ENCODE assay signal across 10 mouse cellular contexts in the genomic region with DNA sequence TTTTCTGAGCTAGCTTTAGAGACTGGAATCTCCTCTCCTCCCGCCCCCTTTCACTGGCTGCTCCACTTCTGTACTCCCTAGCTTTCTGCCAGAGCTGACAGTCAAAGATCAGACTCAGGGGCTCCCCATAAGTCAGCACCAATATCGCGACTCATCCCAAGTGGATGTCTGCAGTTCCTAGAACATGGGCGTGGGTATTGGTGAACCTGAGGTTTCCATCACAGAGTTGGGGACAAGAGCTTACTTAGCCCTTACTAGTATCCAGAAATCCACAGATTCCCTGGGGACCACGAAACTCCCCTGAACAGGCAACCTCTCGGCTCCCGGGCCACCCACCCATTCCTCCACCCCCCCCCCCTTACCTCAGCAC. TPM values are rescaled to one million over a fixed set of nuclear protein-coding genes. Genes with fewer than 3 reads are reported as not detected.
A peak's percentile ranks its signal among the peaks of the same experiment; 100 is the strongest.
DNase-seq lines count a peak whose midpoint lies in the region; ATAC-seq and TF ChIP-seq lines count a peak whose summit lies in the region.
"Had no signal": no experiment of that assay in that cellular context is flagged by ENCODE, and none has a peak within 500 bp of the region (broad histone marks: within the 10 kb centered on the region; RNA-seq: fewer than 3 reads in every experiment).

No protein-coding gene starts in this region.

- no peak overlapping the region for H3K9ac ChIP-seq in heart, embryonic 12.5 days
- H3K9ac ChIP-seq in ES-E14 (ENCODE audit: insufficient read depth, low read depth, low read length, poor library complexity, severe bottlenecking), result no peak overlapping the region
- H3K9ac ChIP-seq in midbrain, embryonic 13.5 days (replicated peaks), result peak overlapping the region; percentile 63

- H3K9me3 ChIP-seq in heart, embryonic 12.5 days (replicated peaks), result no peaks in the 10 kb centered on the region
- H3K9me3 ChIP-seq in ES-E14 (ENCODE audit: control insufficient read depth, insufficient read depth, low read depth, low read length), result no peaks in the 10 kb centered on the region
- H3K9me3 ChIP-seq in midbrain, embryonic 13.5 days, result no peaks in the 10 kb centered on the region

- H3K4me2 ChIP-seq in heart, embryonic 12.5 days, result peak overlapping the region; percentile 80
- peak overlapping the region; percentile 94 for H3K4me2 ChIP-seq in midbrain, embryonic 13.5 days (replicated peaks)

- H3K27me3 ChIP-seq in heart, embryonic 12.5 days (replicated peaks), result peaks cover 59% of the 10 kb centered on the region
- H3K27me3 ChIP-seq in midbrain, embryonic 13.5 days, result peaks cover 35% of the 10 kb centered on the region
- H3K27me3 ChIP-seq: CH12.LX had no signal

- ATAC-seq in heart, embryonic 12.5 days (ENCODE audit: insufficient number of reproducible peaks, low FRiP score), result 0 out of 2 replicates have a peak, but pooled peaks have one; percentile 36
- ATAC-seq in midbrain, embryonic 13.5 days, result no peak; the same call in 1 of the 2 replicates

- in situ Hi-C loops in ES-E14 (cut with MboI; ENCODE audit: low sequenced_read_pairs in 2 of 2, unreplicated experiment in 2 of 2), result no loop called here

- DNase-seq in heart, adult 9 months (ENCODE audit: low spot score in 2 of 2), result no peak
- no peak for DNase-seq in ES-E14 (ENCODE audit: low read depth, low spot score)
- peak; percentile 30 to 44 for DNase-seq in frontal cortex, postnatal 36 days (ENCODE audit: low spot score in 2 of 2)
- no peak for DNase-seq in retina, embryonic 14.5 days (ENCODE audit: low spot score)
- DNase-seq in cerebellum, adult 9-10 months, result no peak
- DNase-seq in kidney, adult 9 months, result no peak

- WGBS in heart, embryonic 12.5 days, result 1% methylated on average over 7 of the region's 7 CpGs
- WGBS in midbrain, embryonic 13.5 days, result 3% methylated on average over 7 of the region's 7 CpGs

- peaks cover 12% of the 10 kb centered on the region; the same call in 1 of the 2 replicates for H3K4me1 ChIP-seq in heart, embryonic 12.5 days (replicated peaks)
- no peaks in the 10 kb centered on the region for H3K4me1 ChIP-seq in ES-E14 (ENCODE audit: control insufficient read depth in 2 of 2, insufficient read depth in 2 of 2, low read length in 2 of 2, poor library complexity in 1 of 2)
- H3K4me1 ChIP-seq in midbrain, embryonic 13.5 days (replicated peaks), result peaks cover 17% of the 10 kb centered on the region

- no peaks in the 10 kb centered on the region for H3K36me3 ChIP-seq in heart, embryonic 12.5 days
- no peaks in the 10 kb centered on the region for H3K36me3 ChIP-seq in ES-E14 (ENCODE audit: control insufficient read depth, insufficient read depth, low read length, poor library complexity, severe bottlenecking)
- no peaks in the 10 kb centered on the region for H3K36me3 ChIP-seq in midbrain, embryonic 13.5 days

- H3K27ac ChIP-seq in heart, embryonic 12.5 days (ENCODE audit: poor library complexity, severe bottlenecking), result no peak overlapping the region
- H3K27ac ChIP-seq in ES-E14 (ENCODE audit: insufficient read depth, low read depth, low read length, poor library complexity, severe bottlenecking), result no peak overlapping the region
- H3K27ac ChIP-seq in midbrain, embryonic 13.5 days, result no peak overlapping the region

- H3K4me3 ChIP-seq in heart, embryonic 12.5 days, result peak overlapping the region; percentile 47
- H3K4me3 ChIP-seq in ES-E14 (ENCODE audit: insufficient read depth in 1 of 2, low read depth in 1 of 2, low read length in 2 of 2, poor library complexity in 1 of 2, severe bottlenecking in 1 of 2), result peak overlapping the region; percentile 67; a peak in 2 of 4 replicates
- peak overlapping the region; percentile 73 for H3K4me3 ChIP-seq in midbrain, embryonic 13.5 days (replicated peaks)

TF ChIP-seq in ES-E14, 5 proteins besides CTCF, POLR2A, EP300 and RAD21:
- TF ChIP-seq MAFK (IDR thresholded peaks at IDR 0.05; ENCODE audit: insufficient read depth, low read depth, low read length), result no peak
- TF ChIP-seq CHD2 (IDR thresholded peaks at IDR 0.05; ENCODE audit: low read depth, low read length), result no peak
- no peak for TF ChIP-seq ZNF384 (IDR thresholded peaks at IDR 0.05; ENCODE audit: low read depth, low read length)

RNA-seq across cellular contexts. Expression of gene Grm7, which starts 0.4 kb away (rescaled TPM):
- polyA plus RNA-seq in heart, embryonic 12.5 days (2016; fragmentation: Nextera tagmentation; extraction: Ambion mirVana), result 1.4 and 1.6 TPM in 2 replicates
- not detected in 2 replicates for total RNA-seq in ES-E14 (2012; rRNA removed)
- 7.2 and 8.0 TPM in 2 replicates for polyA plus RNA-seq in midbrain, embryonic 13.5 days (2015; fragmentation: Nextera tagmentation; extraction: Ambion mirVana)
- total RNA-seq: CH12.LX had no signal
- polyA plus RNA-seq: spleen, adult 2 months had no signal

Comparison
In these comparisons a context has a peak if more than half of its experiments do, and no peak if none do; other contexts are left out.
1. DNase-seq: peak in frontal cortex, postnatal 36 days (2 of 2); none in heart, adult 9 months (0 of 2), ES-E14 (single experiment), retina, embryonic 14.5 days (single experiment), cerebellum, adult 9-10 months (single experiment) and kidney, adult 9 months (single experiment).
2. Peak in every context shown above with its lines, with median percentiles within 50 percentile points of each other: H3K4me3 ChIP-seq.